Comparison of ENCODE assay signal across 18 mouse cellular contexts in the genomic region with DNA sequence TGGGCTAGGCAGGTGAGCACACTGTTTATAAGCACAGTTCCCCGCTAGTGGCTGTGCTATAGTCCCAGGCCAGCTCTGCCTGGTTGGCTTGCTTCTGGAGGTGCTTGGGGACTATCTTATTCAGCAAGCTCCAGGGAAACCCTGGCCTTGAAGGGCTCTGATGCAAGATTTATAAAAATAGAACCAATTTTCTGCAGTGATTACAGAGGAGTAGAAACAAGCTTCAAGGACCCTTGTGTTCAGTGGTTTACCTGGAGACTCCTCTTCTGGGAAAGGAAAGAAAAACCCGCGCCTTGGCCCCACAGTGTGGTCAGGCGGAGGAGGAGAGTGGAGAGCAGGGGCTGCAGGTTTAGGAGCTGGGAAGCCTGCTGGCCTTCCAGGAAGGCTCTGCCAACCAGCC.
DNase-seq lines count a peak whose midpoint lies in the region; TF ChIP-seq lines count a peak whose summit lies in the region.
"Had no signal": no experiment of that assay in that cellular context is flagged by ENCODE, and none has a peak within 500 bp of the region (broad histone marks: within the 10 kb centered on the region; RNA-seq: fewer than 3 reads in every experiment).

No protein-coding gene starts in this region.

- WGBS in lung, adult 2 months = 79% methylated on average over 4 of the region's 4 CpGs

- H3K4me3 ChIP-seq in lung, adult 2 months (replicated peaks; ENCODE audit: extremely low read depth, low read depth, low read length) = no peak overlapping the region
- H3K4me3 ChIP-seq: embryonic facial prominence, embryonic 13.5 days; forebrain, embryonic 13.5 days; heart, adult 2 months; heart, embryonic 15.5 days; hindbrain, embryonic 13.5 days had no signal

- peaks cover 2% of the 10 kb centered on the region for H3K4me1 ChIP-seq in lung, adult 2 months (ENCODE audit: control insufficient read depth, insufficient read depth, low read length)

- peak; percentile 41 for DNase-seq in adrenal gland, adult 2 months
- DNase-seq in adrenal gland, postnatal 4 days (ENCODE audit: low spot score in 2 of 2) = no peak
- peak; percentile 31 to 52 for DNase-seq in lung, adult 18-20 months
- no peak for DNase-seq in lung, adult 2 months
- peak; percentile 20 for DNase-seq in ovary, postnatal 36 days (ENCODE audit: low spot score)
- no peak for DNase-seq in ovary, postnatal 14 days (ENCODE audit: low spot score)
- no peak for DNase-seq in c-Kit-positive CD71-positive TER-119-positive erythroid progenitor cells, embryonic 14.5 days (ENCODE audit: low spot score)
- DNase-seq: cerebellum, adult 11-12 months; cerebellum, adult 9-10 months; cerebellum, postnatal 25 days; forebrain, postnatal 0 days; gastrocnemius, postnatal 14 days; heart, adult 2 months; heart, postnatal 14 days had no signal

- TF ChIP-seq CTCF in lung, adult 2 months (IDR thresholded peaks at IDR 0.05; ENCODE audit: insufficient read depth, low read length) = no peak

- no peak for TF ChIP-seq POLR2A in lung, adult 2 months (IDR thresholded peaks at IDR 0.05; ENCODE audit: borderline replicate concordance, extremely low read depth, low read depth, low read length)

Comparison
In these comparisons a context has a peak if more than half of its experiments do, and no peak if none do; other contexts are left out.
1. DNase-seq: peak in adrenal gland, adult 2 months (single experiment), lung, adult 18-20 months (2 of 2) and ovary, postnatal 36 days (single experiment); none in adrenal gland, postnatal 4 days (0 of 2), lung, adult 2 months (single experiment), ovary, postnatal 14 days (single experiment) and c-Kit-positive CD71-positive TER-119-positive erythroid progenitor cells, embryonic 14.5 days (single experiment).